Mouse (Mus musculus): Measurements from ENCODE around the gene BC024978. TPM values are rescaled to one million over a fixed set of nuclear protein-coding genes. Genes with fewer than 3 reads are reported as not detected.
"Not testable (repeated sequence)": the region's sequence is repeated elsewhere in the genome, so short reads cannot be mapped to it uniquely, and the experiment has no call there.

The BC024978 gene
- polyA plus RNA-seq, 2 experiments from 2014 or later, result 4.2 to 4.5 TPM

GRCm38 (mm10) chr7:27224877-27225575 is 29.4 kb downstream of the BC024978 start:
- no peak for ATAC-seq

GRCm38 (mm10) chr7:27227276-27227675 is 31.7 kb downstream of the BC024978 start:
- ATAC-seq, result no peak

- ATAC-seq, result no peak
These were observed 32.1 kb downstream of the BC024978 start for GRCm38 (mm10) chr7:27227676-27228075.

DNA sequence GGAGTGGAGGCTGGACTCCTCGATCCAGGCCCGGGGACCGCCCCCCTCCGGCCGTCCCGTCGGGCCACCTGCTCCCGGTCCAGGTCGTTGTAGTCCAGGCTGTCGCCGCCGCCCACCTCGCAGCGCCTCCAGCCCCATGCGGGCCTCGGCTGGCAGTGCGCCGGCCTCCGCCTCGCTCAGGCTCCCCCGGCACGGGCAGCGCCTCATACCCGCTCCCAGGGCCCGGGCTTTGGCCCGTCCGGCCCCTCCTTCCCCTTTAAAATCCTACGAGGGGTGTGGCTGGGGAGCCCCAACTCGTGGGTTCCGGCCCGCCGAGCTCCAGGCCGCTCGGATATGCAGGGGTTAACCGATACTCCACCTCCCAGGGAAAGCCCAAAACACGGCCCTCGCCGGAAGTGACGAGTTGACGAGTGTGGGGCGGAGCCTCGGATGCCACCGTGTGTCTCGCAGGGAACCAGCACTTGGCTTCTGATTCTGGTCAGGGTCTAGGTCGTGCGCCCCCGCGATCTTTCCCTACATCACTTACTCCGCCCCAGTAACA is 32.8 kb downstream of the BC024978 start, which contains the start of gene Itpkc:
Gene Itpkc, minus strand, starts transcription at position 381 of the 541 bp plus-strand sequence.
- ATAC-seq, result peak; percentile 88

DNA sequence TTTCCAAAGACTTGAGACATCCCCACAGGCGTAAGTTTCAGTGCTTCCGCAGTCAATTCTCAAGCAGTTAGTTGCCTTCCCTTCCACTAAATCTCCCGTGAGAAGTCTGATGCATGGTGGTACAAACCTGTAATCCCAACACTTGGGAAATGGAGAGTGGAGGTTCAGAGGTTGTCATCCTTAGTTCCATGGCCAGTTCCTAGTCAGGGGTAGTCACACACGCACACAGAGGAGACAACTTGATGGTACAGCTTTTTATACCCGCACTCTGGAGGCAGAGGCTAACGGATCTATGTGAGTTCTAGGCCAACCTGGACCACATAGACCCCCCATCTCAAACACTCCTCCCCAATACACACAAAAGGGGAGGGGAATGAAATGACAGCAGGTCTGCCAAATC is 33.3 kb downstream of the BC024978 start:
- ATAC-seq, result peak; percentile 6

DNA sequence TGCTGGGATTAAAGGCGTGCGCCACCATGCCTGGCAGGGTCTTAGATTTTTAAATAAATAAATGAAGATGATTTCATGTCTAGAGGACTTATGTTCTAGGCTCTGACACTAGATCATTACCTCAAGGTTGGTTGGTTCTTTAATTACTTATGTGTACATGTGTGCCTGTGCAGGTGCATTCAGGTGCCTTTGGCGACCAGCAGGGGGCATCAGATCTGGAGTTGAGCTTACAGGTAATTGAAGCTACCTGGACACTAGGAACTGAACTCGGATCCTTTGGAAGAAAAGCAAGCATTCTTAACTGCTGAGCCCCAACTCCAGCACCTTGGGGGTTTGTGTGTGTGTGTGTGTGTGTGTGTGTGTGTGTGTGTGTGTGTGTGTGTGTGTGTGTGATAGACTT is 35.2 kb downstream of the BC024978 start:
- no peak for ATAC-seq

GRCm38 (mm10) chr7:27231693-27232331 is 36.2 kb downstream of the BC024978 start:
- ATAC-seq, result no peak

- peak; percentile 87 for ATAC-seq
These were observed 37.2 kb downstream of the BC024978 start, which contains the start of gene Coq8b for GRCm38 (mm10) chr7:27232781-27233281. Coq8b (plus strand) TSS chr7:27233023.

DNA sequence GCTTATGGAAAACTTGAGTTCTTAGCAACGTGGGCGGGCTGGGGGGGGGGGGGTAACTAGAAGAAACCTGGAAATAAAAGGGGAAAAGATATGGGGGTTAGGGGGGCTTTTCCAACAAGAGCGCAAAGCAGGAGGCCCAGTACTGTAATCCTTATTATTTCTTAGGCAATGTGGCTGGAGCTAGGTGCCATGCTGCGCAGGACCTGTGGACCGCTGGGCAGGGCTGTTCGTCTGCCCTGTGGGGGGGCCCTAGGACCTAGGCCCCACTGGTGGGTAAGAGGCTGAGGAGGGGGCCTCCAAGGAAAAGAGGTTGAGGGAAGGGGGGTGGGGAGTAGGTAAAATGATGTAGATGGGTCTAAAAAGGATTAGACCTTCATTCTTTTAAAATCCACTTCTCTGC is 37.7 kb downstream of the BC024978 start:
- no peak for ATAC-seq

GRCm38 (mm10) chr7:27235726-27236125 is 40.1 kb downstream of the BC024978 start:
- no peak for ATAC-seq

- ATAC-seq, result no peak
These were observed 41.9 kb downstream of the BC024978 start for GRCm38 (mm10) chr7:27237527-27237926.

DNA sequence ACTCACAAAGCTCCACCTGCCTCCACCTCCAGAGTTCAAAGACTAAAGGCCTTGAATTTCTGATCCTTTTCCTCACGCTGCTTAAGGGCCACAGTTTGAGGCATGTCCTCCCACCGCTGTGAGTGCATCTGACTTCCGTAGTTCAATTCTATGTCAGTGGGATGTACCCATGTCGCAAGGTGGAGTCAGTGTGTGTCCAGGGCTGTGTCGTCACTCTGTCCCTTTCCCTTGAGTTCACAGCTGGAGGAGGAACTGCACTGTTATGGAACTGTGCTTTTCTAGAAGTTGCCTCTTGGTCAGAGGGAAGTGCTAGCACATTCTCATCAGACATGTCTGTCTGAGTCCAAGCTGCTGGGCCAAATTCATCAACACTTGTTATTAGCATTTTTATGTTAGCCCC is 43.0 kb downstream of the BC024978 start:
- no peak for ATAC-seq

DNA sequence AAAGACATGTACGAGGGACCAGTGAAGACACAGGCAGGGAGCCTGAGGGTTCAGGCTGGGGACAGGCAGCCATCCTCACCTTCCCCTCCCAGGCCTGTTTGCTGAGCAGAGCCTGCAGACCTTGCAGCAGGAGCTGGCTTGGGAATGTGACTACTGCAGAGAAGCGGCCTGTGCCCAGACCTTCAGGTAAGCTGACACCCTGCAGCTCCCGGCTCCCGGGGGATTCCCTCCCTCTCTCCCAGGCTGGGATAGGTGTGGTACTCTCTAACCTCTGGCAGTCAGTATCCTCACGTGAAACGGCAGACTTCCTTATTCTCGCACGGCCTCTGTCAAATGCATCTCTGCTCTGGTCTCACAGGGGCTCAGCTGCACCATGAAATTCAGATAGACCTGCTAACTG is 47.6 kb downstream of the BC024978 start:
- ATAC-seq, result no peak

DNA sequence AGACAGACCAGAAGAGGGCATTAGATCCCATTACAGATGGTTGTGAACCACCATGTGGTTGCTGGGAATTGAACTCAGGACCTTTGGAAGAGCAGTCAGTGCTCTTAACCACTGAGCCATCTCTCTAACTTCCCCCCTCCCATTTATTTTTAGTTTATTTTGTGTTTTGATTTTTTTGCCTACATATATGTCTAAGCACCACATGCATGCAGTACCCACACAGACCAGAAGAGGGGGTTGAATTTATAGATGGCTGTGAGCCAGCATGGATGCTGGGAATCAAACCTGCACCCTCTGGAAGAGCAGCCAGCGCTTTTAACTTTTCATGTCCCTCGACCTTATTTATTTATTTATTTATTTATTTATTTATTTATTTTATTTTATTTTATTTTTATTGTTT is 48.5 kb downstream of the BC024978 start:
- ATAC-seq, result not testable (repeated sequence)

DNA sequence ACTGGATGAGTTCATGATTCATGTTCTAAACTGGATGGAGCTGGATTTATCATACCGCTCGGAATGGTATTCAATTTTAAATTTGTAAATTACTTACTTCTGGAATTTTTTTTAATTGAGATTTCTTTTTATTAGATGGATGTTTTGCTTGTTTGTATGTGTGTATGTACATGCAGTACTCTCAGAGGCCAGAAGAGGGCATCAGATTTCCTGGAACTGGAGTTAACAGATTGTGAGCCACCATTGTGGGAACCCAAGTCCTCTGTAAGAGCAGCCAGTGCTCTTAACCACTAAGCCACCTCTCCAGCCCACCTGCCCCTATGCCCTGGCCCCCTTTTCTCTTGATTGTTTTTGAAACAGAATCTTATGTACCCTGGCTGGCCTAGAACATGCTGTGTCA is 53.6 kb downstream of the BC024978 start:
- peak; percentile 19 for ATAC-seq

DNA sequence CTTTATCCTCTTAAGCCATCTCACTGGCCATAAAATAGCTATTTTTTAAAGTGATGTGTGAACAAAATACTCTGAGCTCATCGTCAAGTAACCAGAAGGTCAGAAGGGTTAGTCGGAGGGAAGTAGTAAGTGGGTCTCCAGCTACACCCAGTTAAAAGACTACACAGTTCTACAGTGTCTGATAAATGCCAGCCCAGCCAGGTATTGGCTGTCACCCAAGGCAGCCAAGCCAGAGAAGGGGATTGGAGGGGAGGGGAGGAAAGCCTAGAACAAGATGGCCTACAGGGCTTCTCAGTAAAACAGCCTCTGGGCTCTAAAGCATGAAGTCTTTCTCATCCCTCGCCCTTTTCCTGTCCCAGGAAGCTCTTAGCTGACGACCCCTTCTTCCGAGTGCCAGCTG is 54.3 kb downstream of the BC024978 start:
- ATAC-seq, result no peak

GRCm38 (mm10) chr7:27251946-27252345 is 56.4 kb downstream of the BC024978 start:
- ATAC-seq, result no peak

DNA sequence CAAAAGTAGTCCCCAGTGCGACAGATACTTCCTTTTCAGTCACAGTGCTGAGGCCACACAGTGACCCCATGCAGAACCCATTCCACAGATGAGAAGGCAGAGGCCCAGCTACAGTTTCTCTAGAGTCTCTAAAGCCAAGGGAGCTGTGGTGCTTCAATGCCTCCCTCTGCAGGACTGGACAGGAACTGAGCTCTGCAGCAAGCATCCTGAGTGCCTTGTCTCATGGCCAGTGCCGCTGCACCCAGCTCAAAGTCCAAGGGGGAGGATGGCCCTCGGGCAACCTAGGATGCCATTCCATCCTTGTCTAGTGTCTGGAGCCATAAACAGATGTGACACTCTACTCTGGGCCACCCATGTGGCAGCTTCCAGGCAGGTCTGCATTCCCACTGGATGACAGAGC is 60.1 kb downstream of the BC024978 start:
- ATAC-seq, result no peak

DNA sequence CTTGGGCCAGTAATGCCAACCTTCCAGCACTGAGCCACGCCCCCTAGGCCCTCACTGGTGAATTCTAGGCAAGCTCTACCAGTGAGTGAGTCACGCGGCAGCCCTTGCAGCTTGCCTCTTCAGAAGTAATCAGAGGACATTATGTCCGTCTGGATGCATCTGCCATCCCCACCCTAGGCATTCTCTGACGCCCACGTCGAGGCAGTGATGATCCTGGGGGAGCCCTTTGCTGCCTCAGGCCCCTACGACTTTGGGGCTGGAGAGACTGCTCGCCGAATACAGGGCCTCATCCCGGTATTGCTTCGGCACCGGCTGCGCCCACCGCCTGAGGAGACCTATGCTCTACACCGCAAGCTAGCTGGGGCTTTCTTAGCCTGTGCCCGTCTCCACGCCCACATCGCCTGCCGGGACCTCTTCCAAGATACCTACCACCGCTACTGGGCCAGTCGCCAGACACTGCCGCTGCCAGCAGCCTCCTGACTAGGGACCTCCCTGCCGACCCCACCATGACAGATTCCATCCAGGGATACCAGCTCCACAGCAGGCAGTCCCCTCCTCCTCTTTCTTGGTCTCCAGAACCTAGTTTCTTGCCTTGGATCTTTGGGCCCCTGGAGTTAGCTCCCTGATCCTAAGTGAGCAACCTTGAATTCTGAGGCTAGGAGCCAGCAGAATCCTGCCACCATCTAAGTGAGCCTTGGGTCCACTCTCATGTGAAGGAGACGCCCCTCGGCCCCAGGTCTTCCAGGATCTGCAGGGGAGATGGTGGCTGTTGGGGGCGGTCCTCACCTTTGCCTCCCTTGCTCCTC is 61.7 kb downstream of the BC024978 start:
- no peak for ATAC-seq

DNA sequence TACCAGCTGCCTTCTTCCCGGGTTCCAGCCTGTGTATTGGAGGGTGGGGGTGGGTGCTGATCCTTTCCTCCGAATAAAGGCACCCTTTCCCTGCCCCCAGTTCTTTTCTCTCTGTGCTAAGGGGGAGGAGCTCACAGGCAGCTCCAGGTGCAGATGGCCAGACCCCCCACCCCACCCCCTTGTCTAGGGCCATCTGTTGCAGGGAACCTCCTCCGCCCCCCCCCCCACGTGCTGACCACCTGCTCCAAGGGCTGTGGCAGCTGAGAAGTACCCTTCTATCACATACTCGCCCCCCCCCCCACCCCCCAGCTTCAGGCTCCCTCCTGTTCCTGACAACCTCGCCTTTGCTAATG is 62.2 kb downstream of the BC024978 start:
- no peak for ATAC-seq

GRCm38 (mm10) chr7:27258205-27258899 is 62.8 kb downstream of the BC024978 start, which contains the start of gene Numbl:
Numbl (plus strand) TSS chr7:27258433.
- peak; percentile 77 for ATAC-seq

DNA sequence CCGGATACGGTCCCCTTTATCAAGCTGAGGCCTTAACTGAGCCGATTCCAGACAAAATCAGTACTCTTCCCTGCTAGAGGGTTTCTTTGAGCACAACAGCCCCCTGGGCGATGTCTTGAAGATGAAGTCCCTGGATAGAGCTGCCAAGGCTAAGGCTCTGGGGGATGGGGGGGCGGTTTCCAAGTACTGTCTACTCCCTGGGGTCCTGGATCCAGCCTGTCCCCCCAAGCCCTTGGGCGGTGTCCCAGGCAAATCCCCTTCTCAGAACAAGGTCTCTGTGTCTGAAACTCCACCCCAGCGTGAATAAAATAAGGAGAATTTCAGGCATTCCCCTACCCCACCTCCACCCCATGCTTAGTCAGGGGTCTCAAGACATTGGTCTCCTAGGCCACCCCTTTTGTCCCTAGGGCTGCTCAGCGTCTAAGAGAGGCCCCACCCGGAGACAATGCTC is 63.7 kb downstream of the BC024978 start:
- no peak for ATAC-seq

Measured in activated CD4-positive, CD25-positive, alpha-beta regulatory T cell, adult 4 months (primary cell).